Mouse (Mus musculus) limb, embryonic 13.5 days (tissue): ENCODE results near the gene Sptbn4. TPM values are rescaled to one million over a fixed set of nuclear protein-coding genes. Genes with fewer than 3 reads are reported as not detected.

Source experiments
- ATAC-seq: fragments of 200-750 bp; cut with Nextera tagmentation; 2 replicates; pipeline ENCODE4 v1.8.0; 2017; ENCODE audit warnings: low read depth, moderate number of reproducible peaks, moderate TSS enrichment; ENCODE audit not compliant: low FRiP score
- H3K27ac ChIP-seq: fragments of 300-500 bp; sonication (generic); 2 replicates; pipeline ENCODE4 v1.5.1; 2015; ENCODE audit warnings: inconsistent platforms, mild to moderate bottlenecking, moderate library complexity
- H3K27me3 ChIP-seq: fragments of 300-500 bp; sonication (generic); 2 replicates; pipeline ENCODE4 v1.6.1; 2015; ENCODE audit warnings: mild to moderate bottlenecking, inconsistent platforms
- H3K36me3 ChIP-seq: fragments of 300-500 bp; sonication (generic); 2 replicates; pipeline ENCODE4 v1.6.1; 2015; ENCODE audit warnings: inconsistent platforms, mild to moderate bottlenecking, moderate library complexity
- H3K4me1 ChIP-seq: fragments of 300-500 bp; sonication (generic); 2 replicates; pipeline ENCODE4 v1.6.1; 2015; ENCODE audit warnings: inconsistent platforms
- H3K4me2 ChIP-seq: fragments of 300-500 bp; sonication (generic); replicated peaks from 2 replicates; pipeline ENCODE4 v1.6.1; 2015; ENCODE audit warnings: inconsistent platforms, mild to moderate bottlenecking, moderate library complexity
- H3K4me3 ChIP-seq: fragments of 300-500 bp; sonication (generic); 2 replicates; pipeline ENCODE4 v1.5.1; 2015; ENCODE audit warnings: moderate library complexity, mild to moderate bottlenecking, inconsistent platforms
- H3K9ac ChIP-seq: fragments of 300-500 bp; sonication (generic); 2 replicates; pipeline ENCODE4 v1.6.1; 2015; ENCODE audit warnings: mild to moderate bottlenecking, inconsistent platforms
- H3K9me3 ChIP-seq: fragments of 300-500 bp; sonication (generic); 2 replicates; pipeline ENCODE4 v1.6.1; 2016; ENCODE audit warnings: inconsistent platforms
- WGBS: fragments of 180-500 bp; shearing (Covaris S2); methylation state at CpG from one replicate; pipeline ENCODE4 v1.1.7; 2015; 5-methylcytosine and 5-hydroxymethylcytosine counted together
- polyA plus RNA-seq: library from polyadenylated mRNA; unstranded; fragments of >200 nt; fragmentation: Nextera tagmentation; extraction: Ambion mirVana; gene quantifications from 2 replicates; pipeline ENCODE4 v1.2.1, GENCODE M21; 2015

The Sptbn4 gene
- polyA plus RNA-seq, 1 experiment from 2014 or later = 0.17 TPM

DNA sequence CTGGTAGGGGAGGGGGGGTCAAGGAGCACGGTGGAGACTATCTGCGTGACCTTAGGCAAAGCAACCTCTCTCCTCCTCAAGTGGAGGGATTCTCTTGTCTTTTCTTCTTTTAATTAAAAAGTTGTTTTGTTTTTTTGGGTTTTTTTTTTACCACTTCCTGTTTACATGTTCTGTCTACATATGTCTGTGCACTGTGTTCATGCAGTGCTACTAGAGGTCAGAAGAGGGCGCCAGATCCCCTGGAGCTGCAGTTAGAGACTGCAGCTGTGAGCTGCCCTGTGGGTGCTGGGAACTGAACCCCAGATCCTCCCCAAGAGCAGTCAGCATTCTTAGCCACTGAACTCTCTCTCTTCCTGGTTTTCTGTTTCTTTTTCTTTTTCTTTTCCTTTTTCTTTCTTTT is 28.4 kb downstream of the Sptbn4 start:
- no peaks in the 10 kb centered on the region for H3K4me1 ChIP-seq
- no peak overlapping the region for H3K4me2 ChIP-seq
- no peak for ATAC-seq
- H3K9ac ChIP-seq = no peak overlapping the region
- WGBS = 77% methylated on average over 3 of the region's 3 CpGs
- no peaks in the 10 kb centered on the region for H3K36me3 ChIP-seq
- 0 out of 2 replicates have a peak, but pooled peaks cover 2% of the 10 kb centered on the region for H3K27me3 ChIP-seq
- H3K4me3 ChIP-seq = no peak overlapping the region
- H3K27ac ChIP-seq = no peak overlapping the region
- H3K9me3 ChIP-seq = peaks cover 13% of the 10 kb centered on the region; the same call in 1 of the 2 replicates

DNA sequence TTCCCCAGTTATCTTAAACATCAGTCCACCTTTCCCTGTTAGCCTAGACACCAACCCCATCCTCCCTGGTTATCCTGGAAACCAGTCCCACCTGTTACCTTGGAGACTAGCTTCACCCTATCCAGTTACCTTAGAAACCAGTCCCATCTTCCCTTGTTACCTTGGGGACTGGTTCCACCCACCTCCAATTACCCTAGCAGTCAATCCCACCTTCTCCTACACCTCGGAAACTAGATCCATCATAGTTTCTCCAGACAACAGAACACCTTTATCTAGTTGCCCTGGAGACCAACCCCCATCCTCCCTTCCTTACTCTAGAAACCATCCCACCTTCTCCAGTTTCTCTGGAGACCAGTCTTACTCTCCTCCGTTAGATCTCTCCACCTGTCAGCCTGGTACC is 30.3 kb downstream of the Sptbn4 start:
- Histone ChIP-seq H3K36me3 (no peaks in the 10 kb centered on the region), H3K4me2 (no peak overlapping the region), H3K27me3 (peaks cover 2% of the 10 kb centered on the region; the same call in 1 of the 2 replicates), H3K9me3 (peaks cover 9% of the 10 kb centered on the region; the same call in 1 of the 2 replicates), H3K4me3 (no peak overlapping the region), H3K27ac (no peak overlapping the region), H3K9ac (no peak overlapping the region), H3K4me1 (no peaks in the 10 kb centered on the region)
- ATAC-seq = no peak
- WGBS = 77% methylated on average over 2 of the region's 2 CpGs

DNA sequence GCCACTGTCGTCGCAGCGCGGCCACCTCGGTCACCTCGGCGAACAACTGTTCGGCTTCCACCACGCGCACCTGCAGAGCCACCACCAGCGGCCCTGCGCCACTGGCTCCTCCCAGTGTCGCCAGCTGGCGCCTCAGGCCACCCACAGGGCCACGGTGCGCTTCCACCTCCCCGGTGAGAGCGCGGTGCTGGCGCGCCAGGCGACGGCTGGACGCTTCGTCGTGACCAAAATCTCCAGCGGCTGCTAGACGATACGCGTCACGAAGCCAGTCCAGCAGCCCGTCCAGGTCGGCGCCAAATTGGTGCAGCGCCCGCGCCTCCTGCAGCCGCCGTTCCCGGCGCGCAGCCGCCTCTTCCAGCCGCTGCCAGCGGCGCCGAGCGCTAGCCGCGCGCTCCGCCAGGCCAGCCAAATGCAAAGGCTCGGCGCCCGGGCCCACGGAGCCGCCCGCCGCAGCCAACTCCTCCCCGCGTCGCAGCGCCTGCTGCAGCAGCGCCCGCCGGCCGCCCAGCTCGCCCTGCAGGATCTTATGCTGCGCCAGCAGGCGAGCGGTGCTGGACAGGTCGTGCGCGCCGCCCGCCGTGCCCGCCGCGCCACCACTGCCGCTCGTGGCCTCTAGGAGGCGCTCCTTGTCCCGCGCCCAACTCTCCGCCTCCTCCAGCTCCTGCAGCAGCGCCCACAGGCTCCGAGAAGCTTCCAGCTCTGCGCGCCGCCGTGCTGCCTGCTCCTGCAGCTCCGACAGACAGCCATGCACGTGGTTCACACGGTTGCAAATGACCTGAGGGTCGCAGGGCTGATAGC is 38.9 kb downstream of the Sptbn4 start:
- Histone ChIP-seq H3K4me2 (peak overlapping the region; percentile 85), H3K27ac (no peak overlapping the region), H3K4me1 (peaks cover 21% of the 10 kb centered on the region), H3K4me3 (peak overlapping the region; percentile 50), H3K36me3 (no peaks in the 10 kb centered on the region), H3K27me3 (peaks cover 80% of the 10 kb centered on the region), H3K9ac (peak overlapping the region; percentile 50; the same call in 1 of the 2 replicates), H3K9me3 (peaks cover 11% of the 10 kb centered on the region; the same call in 1 of the 2 replicates)
- ATAC-seq = peak; percentile 77
- under 1% methylated on average over 94 of the region's 96 CpGs for WGBS

DNA sequence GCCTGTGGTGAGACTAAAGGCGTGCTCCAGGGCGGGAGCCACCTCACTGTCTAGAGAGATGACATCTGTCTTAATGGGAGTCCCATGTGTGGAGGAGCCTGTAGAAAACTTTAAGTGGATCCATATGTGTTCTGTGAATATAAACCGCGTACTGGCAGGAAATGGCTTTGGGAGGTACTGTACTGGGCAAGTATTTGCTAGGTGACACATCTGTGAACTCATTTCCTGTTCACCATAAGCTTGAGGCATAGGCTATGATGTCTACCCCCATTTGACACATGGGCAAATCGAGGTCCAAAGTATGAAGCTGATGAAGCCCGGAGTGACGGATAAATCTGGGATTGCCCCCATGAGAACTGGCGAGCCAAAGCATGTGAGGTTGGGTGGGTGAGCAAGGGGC is 39.7 kb downstream of the Sptbn4 start:
- H3K27ac ChIP-seq = no peak overlapping the region
- WGBS = 29% methylated on average over 8 of the region's 8 CpGs
- ATAC-seq = peak; percentile 24

DNA sequence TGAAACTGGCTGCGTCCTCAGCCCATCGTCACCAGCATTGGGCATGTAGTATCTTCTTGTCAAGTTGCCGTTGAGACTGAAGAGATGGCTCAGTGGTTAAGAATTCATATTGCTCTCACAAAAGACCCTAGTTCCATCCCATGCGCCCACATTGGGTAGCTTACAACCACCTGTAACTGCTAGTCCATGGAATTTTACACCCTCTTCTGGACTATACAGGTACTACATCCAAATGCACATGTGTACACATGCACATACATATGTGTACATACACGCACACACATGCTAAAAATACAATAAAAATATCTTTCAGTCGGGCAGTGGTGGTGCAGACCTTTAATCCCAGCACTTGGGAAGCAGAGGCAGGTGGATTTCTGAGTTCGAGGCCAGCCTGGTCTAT is 41.0 kb downstream of the Sptbn4 start:
- 83% methylated on average over 7 of the region's 7 CpGs for WGBS
- Histone ChIP-seq H3K9ac (no peak overlapping the region), H3K4me1 (peaks cover 21% of the 10 kb centered on the region), H3K4me3 (no peak overlapping the region), H3K9me3 (peaks cover 12% of the 10 kb centered on the region; the same call in 1 of the 2 replicates), H3K27me3 (peaks cover 99% of the 10 kb centered on the region), H3K4me2 (no peak overlapping the region), H3K36me3 (no peaks in the 10 kb centered on the region), H3K27ac (no peak overlapping the region)
- no peak for ATAC-seq

More for the DNA sequence above, 39.7 kb downstream of the Sptbn4 start:
- no peak overlapping the region for H3K9ac ChIP-seq
- peak overlapping the region; percentile 50 for H3K4me3 ChIP-seq
- H3K4me2 ChIP-seq = peak overlapping the region; percentile 85
- no peaks in the 10 kb centered on the region for H3K36me3 ChIP-seq
- H3K4me1 ChIP-seq = peaks cover 21% of the 10 kb centered on the region
- peaks cover 18% of the 10 kb centered on the region for H3K9me3 ChIP-seq
- H3K27me3 ChIP-seq = peaks cover 87% of the 10 kb centered on the region

DNA sequence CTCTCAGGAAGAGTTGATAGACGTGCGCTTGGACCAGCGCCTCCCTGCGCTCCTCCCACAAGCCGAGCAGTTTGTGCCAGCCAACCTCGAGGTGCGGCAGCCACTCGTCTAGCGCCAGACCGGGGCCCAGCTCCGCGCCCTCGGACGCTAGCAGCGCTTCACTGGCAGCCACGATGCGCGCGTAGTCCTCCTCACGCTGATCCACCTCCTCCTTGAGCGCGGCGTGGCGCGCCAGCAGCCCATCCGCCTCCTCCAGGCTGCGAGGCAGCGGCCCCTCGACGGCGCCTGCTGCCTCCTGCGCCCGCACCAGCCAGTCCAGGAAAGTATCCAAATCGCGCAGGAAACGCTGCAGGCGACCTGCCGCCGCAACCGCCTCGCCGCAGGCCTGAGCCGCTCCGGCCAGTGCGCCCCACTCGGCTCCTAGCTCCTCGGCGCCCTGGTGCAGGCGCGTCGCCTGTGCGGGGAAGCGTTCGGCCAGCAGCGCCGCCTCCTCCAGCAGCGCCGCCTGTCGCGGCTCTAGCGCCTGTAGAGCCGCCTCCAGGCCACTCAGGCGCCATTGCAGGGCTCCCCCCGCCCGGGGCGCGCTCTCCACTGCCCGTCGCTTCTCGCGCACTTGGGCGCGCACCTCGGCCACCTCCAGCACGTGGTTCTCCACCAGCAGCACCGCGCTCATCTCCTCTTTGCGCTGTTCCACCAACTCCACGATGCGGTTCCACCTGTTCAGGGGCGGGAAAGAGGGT is 43.1 kb downstream of the Sptbn4 start:
- Histone ChIP-seq H3K27me3 (peaks cover 96% of the 10 kb centered on the region), H3K9me3 (peaks cover 12% of the 10 kb centered on the region; the same call in 1 of the 2 replicates), H3K4me2 (peak overlapping the region; percentile 49), H3K4me3 (peak overlapping the region; percentile 22), H3K4me1 (peaks cover 21% of the 10 kb centered on the region), H3K36me3 (no peaks in the 10 kb centered on the region), H3K27ac (no peak overlapping the region), H3K9ac (no peak overlapping the region)
- 6% methylated on average over 79 of the region's 81 CpGs for WGBS
- no peak for ATAC-seq

DNA sequence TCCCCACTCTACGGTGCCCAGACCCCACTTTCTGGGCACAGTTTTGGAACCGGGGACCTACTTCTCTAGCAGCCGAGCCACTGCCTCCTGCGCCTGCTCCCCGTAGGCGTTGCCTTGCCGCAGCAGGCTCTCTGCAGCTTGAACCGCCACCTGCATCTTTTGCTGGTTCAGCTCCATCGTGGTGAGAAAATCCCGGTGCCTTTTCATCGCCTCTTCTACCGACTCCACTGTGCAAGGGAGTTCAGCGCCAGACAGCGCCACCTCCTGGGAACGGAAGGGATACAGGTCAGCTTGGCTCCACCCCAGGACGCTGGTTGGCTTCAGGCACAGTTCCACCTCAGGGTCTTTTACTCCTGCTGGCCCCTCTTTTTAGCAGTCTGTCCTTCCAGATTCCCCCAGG is 44.8 kb downstream of the Sptbn4 start:
- Histone ChIP-seq H3K4me3 (no peak overlapping the region), H3K4me2 (no peak overlapping the region), H3K27ac (no peak overlapping the region), H3K9ac (no peak overlapping the region), H3K4me1 (peaks cover 6% of the 10 kb centered on the region; the same call in 1 of the 2 replicates), H3K36me3 (no peaks in the 10 kb centered on the region), H3K27me3 (peaks cover 96% of the 10 kb centered on the region), H3K9me3 (peaks cover 12% of the 10 kb centered on the region; the same call in 1 of the 2 replicates)
- whole genome bisulfite sequencing = 9% methylated on average over 16 of the region's 16 CpGs
- no peak for ATAC-seq

DNA sequence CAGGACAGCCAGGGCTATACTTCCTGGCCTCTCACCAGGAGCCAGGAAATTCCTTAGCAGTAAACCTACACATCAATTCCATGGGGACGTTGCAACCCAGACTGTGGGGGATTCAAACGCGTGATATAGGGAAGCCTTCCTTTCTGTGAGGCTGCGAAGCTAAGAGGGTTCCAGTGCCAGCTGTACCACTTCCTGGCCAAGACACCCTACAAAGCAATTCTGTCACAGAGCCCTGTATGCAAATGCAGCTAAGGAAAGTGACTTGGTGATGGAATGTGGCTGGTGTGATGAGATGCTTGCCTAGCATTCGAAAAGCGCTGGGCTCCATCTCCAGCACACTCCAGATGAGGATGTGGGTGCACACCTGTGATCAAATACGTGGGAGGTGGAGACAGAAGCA is 46.9 kb downstream of the Sptbn4 start:
- Histone ChIP-seq H3K9ac (no peak overlapping the region), H3K27me3 (peaks cover 96% of the 10 kb centered on the region), H3K36me3 (no peaks in the 10 kb centered on the region), H3K4me2 (no peak overlapping the region), H3K27ac (no peak overlapping the region), H3K9me3 (peaks cover 7% of the 10 kb centered on the region; the same call in 1 of the 2 replicates), H3K4me1 (peaks cover 11% of the 10 kb centered on the region; the same call in 1 of the 2 replicates), H3K4me3 (no peak overlapping the region)
- ATAC-seq = no peak
- 73% methylated on average over 7 of the region's 7 CpGs for WGBS

DNA sequence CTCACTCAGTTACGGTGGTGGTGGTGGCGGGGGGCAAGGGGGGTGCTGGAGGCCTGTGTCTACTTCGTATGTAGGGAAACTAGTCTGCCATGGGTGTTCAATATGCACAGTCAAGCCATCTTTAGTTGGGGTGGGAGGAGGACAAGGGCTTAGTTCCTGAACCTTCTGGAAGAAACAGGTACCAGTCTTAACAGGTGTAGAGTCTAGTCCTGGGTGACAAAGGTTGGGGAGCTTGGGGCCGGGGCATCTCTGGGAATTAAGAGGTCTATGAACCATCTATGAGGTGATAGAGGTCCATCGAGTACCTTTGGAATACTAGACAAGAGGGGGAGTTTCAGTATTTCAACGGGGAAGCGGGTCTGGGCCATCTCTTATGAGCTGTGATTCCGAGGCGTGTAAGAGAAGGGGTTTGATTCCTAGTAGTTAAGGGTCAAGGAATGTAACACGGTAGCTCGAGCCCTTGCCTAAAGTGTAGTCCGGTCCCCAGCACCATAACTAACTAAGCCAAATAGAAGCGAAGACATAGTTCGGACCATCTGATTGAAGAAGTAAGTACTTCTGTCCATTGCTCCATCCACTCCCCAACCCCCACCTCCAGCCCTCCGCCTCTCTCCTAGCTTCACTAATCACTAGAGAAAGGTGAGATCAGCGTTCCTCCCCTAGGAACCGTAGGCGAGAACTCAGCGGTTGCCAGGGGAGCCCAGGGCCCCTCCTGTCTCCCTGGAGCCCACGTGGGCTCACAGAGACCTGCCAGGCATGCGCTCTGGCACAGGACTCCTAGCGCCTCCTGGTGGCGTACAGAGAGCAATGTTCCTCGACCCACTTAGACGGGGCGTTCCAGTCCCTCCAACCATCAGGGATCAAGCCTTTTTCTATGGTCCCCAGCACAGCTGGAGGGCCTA is 50.2 kb downstream of the Sptbn4 start:
- 17% methylated on average over 26 of the region's 26 CpGs for WGBS
- ATAC-seq = 0 out of 2 replicates have a peak, but pooled peaks have one; percentile 14
- Histone ChIP-seq H3K4me2 (peak overlapping the region; percentile 82; the same call in 1 of the 2 replicates), H3K4me1 (peaks cover 6% of the 10 kb centered on the region; the same call in 1 of the 2 replicates), H3K9me3 (no peaks in the 10 kb centered on the region), H3K4me3 (0 out of 2 replicates have a peak overlapping the region, but pooled peaks have one; percentile 51), H3K27me3 (peaks cover 97% of the 10 kb centered on the region), H3K9ac (no peak overlapping the region), H3K36me3 (no peaks in the 10 kb centered on the region), H3K27ac (no peak overlapping the region)

DNA sequence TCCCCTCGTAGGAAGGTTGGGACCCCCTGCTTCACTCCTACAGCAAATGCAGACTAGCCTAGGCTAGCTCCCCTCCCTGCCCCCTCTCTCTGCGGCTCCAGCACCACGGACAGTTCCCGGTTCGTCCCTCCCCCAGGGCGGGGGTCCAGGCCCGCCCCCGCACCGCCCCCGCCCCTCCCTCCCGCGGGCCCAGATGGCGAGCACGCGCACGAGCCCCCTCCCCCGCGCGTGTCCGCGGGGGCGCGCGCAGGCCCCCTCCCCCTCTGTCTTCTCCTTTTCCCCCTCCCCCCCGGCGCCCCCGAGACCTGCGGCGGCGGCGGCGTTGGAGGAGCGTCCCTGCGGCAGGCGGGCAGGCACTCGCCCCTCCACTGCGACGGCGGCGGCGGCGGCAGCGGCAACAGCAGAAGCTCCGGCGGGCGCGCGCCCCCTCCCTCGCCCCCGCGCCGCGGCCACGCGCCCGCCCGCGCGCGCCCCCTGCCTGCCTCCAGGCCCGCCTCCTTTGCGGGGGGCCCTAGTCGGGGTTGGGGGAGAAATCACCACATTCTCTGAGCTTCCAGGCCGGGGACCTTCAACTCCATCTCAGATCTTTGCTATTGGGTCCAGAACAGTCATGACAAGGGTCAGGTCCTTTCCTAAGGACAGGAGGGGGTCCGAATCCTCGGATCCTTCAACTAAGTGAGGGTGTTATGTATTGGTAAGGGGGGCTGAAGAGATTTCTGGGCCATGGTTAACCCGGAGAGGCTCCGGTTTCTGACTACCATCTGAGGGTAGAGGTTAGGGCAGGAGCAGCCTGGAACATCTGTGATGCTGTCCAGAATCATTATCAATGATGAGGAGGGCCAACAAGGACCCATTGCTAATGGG is 51.1 kb downstream of the Sptbn4 start:
- Histone ChIP-seq H3K27ac (no peak overlapping the region), H3K9me3 (no peaks in the 10 kb centered on the region), H3K27me3 (peaks cover 97% of the 10 kb centered on the region), H3K4me1 (peaks cover 6% of the 10 kb centered on the region; the same call in 1 of the 2 replicates), H3K4me2 (peak overlapping the region; percentile 82), H3K9ac (peak overlapping the region; percentile 50), H3K4me3 (peak overlapping the region; percentile 51), H3K36me3 (no peaks in the 10 kb centered on the region)
- ATAC-seq = peak; percentile 30; the same call in 1 of the 2 replicates
- 3% methylated on average over 42 of the region's 68 CpGs for WGBS
